Mouse (Mus musculus) bone marrow, adult 2 months (tissue): ENCODE measurements at regions not wholly inside any gene's neighbourhood (a gene's known extent, or its start where the extent isn't known, plus 50 kb on each side); places are given as distances from the start of the nearest gene placed in this dataset.
A peak's percentile ranks its signal among the peaks of the same experiment; 100 is the strongest.

Source experiments
- H3K27ac ChIP-seq: fragments of 200-500 bp; 2 replicates; pipeline ENCODE4 v1.5.1; 2012; ENCODE audit warnings: low read depth, mild to moderate bottlenecking, control low read depth, inconsistent platforms, low read length; ENCODE audit not compliant: control insufficient read depth, poor library complexity, insufficient read depth
- H3K4me1 ChIP-seq: fragments of 200-500 bp; 2 replicates; pipeline ENCODE4 v1.6.1; 2011; ENCODE audit warnings: low read length; ENCODE audit not compliant: control insufficient read depth, insufficient read depth
- H3K4me3 ChIP-seq: fragments of 200-500 bp; replicated peaks from 2 replicates; pipeline ENCODE3; 2011; ENCODE audit warnings: mild to moderate bottlenecking, low read depth, low read length, control low read depth; ENCODE audit not compliant: control insufficient read depth
- CTCF ChIP-seq: fragments of 200-500 bp; IDR thresholded peaks from 2 replicates; pipeline ENCODE4 v1.5.1; 2011; ENCODE audit warnings: low read length, control low read depth; ENCODE audit not compliant: control insufficient read depth, insufficient read depth
- POLR2A ChIP-seq: fragments of 200-500 bp; IDR thresholded peaks from 2 replicates; pipeline ENCODE4 v1.6.1; 2011; ENCODE audit warnings: low read depth, mild to moderate bottlenecking, control low read depth, low read length, borderline replicate concordance; ENCODE audit not compliant: control insufficient read depth
- WGBS: fragments of 180-500 bp; shearing (Covaris S2); methylation state at CpG from one replicate; pipeline ENCODE4 v1.1.7; 2018; 5-methylcytosine and 5-hydroxymethylcytosine counted together

- 51% methylated on average over 4 of the region's 4 CpGs for WGBS
- TF ChIP-seq POLR2A (no peak), CTCF (no peak)
- Histone ChIP-seq H3K4me3 (no peak overlapping the region), H3K4me1 (no peaks in the 10 kb centered on the region), H3K27ac (no peak overlapping the region)
These were observed 62.9 kb upstream of the Sfmbt2 start for GRCm38 (mm10) chr2:10307376-10307775.

GRCm38 (mm10) chr2:10309656-10310055 is 60.7 kb upstream of the Sfmbt2 start:
- 76% methylated on average over 5 of the region's 5 CpGs for WGBS
- H3K27ac ChIP-seq = no peak overlapping the region
- H3K4me3 ChIP-seq = no peak overlapping the region
- no peaks in the 10 kb centered on the region for H3K4me1 ChIP-seq
- no peak for TF ChIP-seq CTCF
- TF ChIP-seq POLR2A = no peak

GRCm38 (mm10) chr2:10311719-10312118 is 58.6 kb upstream of the Sfmbt2 start:
- no peak overlapping the region for H3K27ac ChIP-seq
- WGBS = 77% methylated on average over 14 of the region's 14 CpGs
- TF ChIP-seq POLR2A (no peak), CTCF (peak; percentile 23; the same call in 1 of the 2 replicates)
- H3K4me1 ChIP-seq = no peaks in the 10 kb centered on the region; the same call in none of the 2 replicates
- H3K4me3 ChIP-seq = no peak overlapping the region

- H3K4me1 ChIP-seq = no peaks in the 10 kb centered on the region; the same call in none of the 2 replicates
- H3K27ac ChIP-seq = no peak overlapping the region
- no peak for TF ChIP-seq CTCF
- no peak overlapping the region for H3K4me3 ChIP-seq
- WGBS = 65% methylated on average over 7 of the region's 7 CpGs
These were observed 57.9 kb upstream of the Sfmbt2 start for GRCm38 (mm10) chr2:10312398-10312797.

GRCm38 (mm10) chr2:10314251-10315243 is 55.8 kb upstream of the Sfmbt2 start:
- 13% methylated on average over 14 of the region's 14 CpGs for WGBS
- H3K4me1 ChIP-seq = no peaks in the 10 kb centered on the region; the same call in none of the 2 replicates
- no peak overlapping the region for H3K27ac ChIP-seq
- H3K4me3 ChIP-seq = no peak overlapping the region
- TF ChIP-seq CTCF (no peak), POLR2A (no peak)

GRCm38 (mm10) chr2:10316347-10316746 is 54.0 kb upstream of the Sfmbt2 start:
- Histone ChIP-seq H3K4me3 (no peak overlapping the region), H3K4me1 (no peaks in the 10 kb centered on the region; the same call in none of the 2 replicates), H3K27ac (no peak overlapping the region)
- TF ChIP-seq POLR2A = no peak
- TF ChIP-seq CTCF = no peak
- 76% methylated on average over 5 of the region's 5 CpGs for WGBS

- 89% methylated on average over 10 of the region's 10 CpGs for WGBS
- TF ChIP-seq POLR2A = no peak
- TF ChIP-seq CTCF = no peak
- H3K4me3 ChIP-seq = no peak overlapping the region
- no peak overlapping the region for H3K27ac ChIP-seq
- H3K4me1 ChIP-seq = no peaks in the 10 kb centered on the region; the same call in none of the 2 replicates
These were observed 52.0 kb upstream of the Sfmbt2 start for GRCm38 (mm10) chr2:10318166-10318768.
